Mouse (Mus musculus) stomach, embryonic 15.5 days (tissue): Measurements from ENCODE around the gene Rasl11b. TPM values are rescaled to one million over a fixed set of nuclear protein-coding genes. Genes with fewer than 3 reads are reported as not detected.

Source experiments
- ATAC-seq: fragments of 200-750 bp; cut with Nextera tagmentation; 2 replicates; pipeline ENCODE4 v1.8.0; 2017; ENCODE audit warnings: low read depth, moderate number of reproducible peaks, moderate TSS enrichment; ENCODE audit not compliant: insufficient read depth, low FRiP score
- H3K27ac ChIP-seq: fragments of 300-500 bp; sonication (generic); 2 replicates; pipeline ENCODE4 v1.5.1; 2015; ENCODE audit warnings: mild to moderate bottlenecking, inconsistent platforms
- H3K27me3 ChIP-seq: fragments of 300-500 bp; sonication (generic); replicated peaks from 2 replicates; pipeline ENCODE4 v1.6.1; 2015; ENCODE audit warnings: inconsistent platforms
- H3K36me3 ChIP-seq: fragments of 300-500 bp; sonication (generic); 2 replicates; pipeline ENCODE4 v1.6.1; 2015; ENCODE audit warnings: inconsistent platforms
- H3K4me1 ChIP-seq: fragments of 300-500 bp; sonication (generic); 2 replicates; pipeline ENCODE4 v1.6.1; 2015; ENCODE audit warnings: inconsistent platforms
- H3K4me2 ChIP-seq: fragments of 300-500 bp; sonication (generic); 2 replicates; pipeline ENCODE4 v1.6.1; 2015; ENCODE audit warnings: mild to moderate bottlenecking, inconsistent platforms
- H3K4me3 ChIP-seq: fragments of 300-500 bp; sonication (generic); replicated peaks from 2 replicates; pipeline ENCODE4 v1.5.1; 2015; ENCODE audit warnings: inconsistent platforms
- H3K9ac ChIP-seq: fragments of 300-500 bp; sonication (generic); 2 replicates; pipeline ENCODE4 v1.6.1; 2015; ENCODE audit warnings: inconsistent platforms
- H3K9me3 ChIP-seq: fragments of 300-500 bp; sonication (generic); 2 replicates; pipeline ENCODE4 v1.6.1; 2016; ENCODE audit warnings: inconsistent platforms
- WGBS: fragments of 180-500 bp; shearing (Covaris S2); methylation state at CpG from one replicate; pipeline ENCODE4 v1.1.7; 2015; 5-methylcytosine and 5-hydroxymethylcytosine counted together
- polyA plus RNA-seq: library from polyadenylated mRNA; unstranded; fragments of >200 nt; fragmentation: Nextera tagmentation; extraction: Ambion mirVana; gene quantifications from 2 replicates; pipeline ENCODE4 v1.2.1, GENCODE M21; 2015

Rasl11b gene
- polyA plus RNA-seq, 1 experiment from 2014 or later: 50.3 TPM

GRCm38 (mm10) chr5:74164547-74164946, 30.5 kb upstream of the Rasl11b start:
- no peak overlapping the region for H3K4me3 ChIP-seq
- no peak overlapping the region for H3K4me2 ChIP-seq
- H3K9me3 ChIP-seq: no peaks in the 10 kb centered on the region
- no peak for ATAC-seq
- 87% methylated on average over 7 of the region's 7 CpGs for WGBS
- no peaks in the 10 kb centered on the region for H3K36me3 ChIP-seq
- no peak overlapping the region for H3K27ac ChIP-seq
- no peaks in the 10 kb centered on the region for H3K27me3 ChIP-seq
- H3K4me1 ChIP-seq: peaks cover 38% of the 10 kb centered on the region
- no peak overlapping the region for H3K9ac ChIP-seq

GRCm38 (mm10) chr5:74166642-74167041, 28.4 kb upstream of the Rasl11b start:
- no peaks in the 10 kb centered on the region for H3K27me3 ChIP-seq
- no peak overlapping the region for H3K9ac ChIP-seq
- H3K4me3 ChIP-seq: no peak overlapping the region
- ATAC-seq: no peak
- peaks cover 18% of the 10 kb centered on the region for H3K4me1 ChIP-seq
- WGBS: 79% methylated on average over 3 of the region's 3 CpGs
- no peak overlapping the region for H3K27ac ChIP-seq
- H3K9me3 ChIP-seq: no peaks in the 10 kb centered on the region
- H3K4me2 ChIP-seq: no peak overlapping the region
- no peaks in the 10 kb centered on the region for H3K36me3 ChIP-seq

- Histone ChIP-seq H3K36me3 (no peaks in the 10 kb centered on the region), H3K9ac (no peak overlapping the region), H3K27ac (no peak overlapping the region), H3K9me3 (no peaks in the 10 kb centered on the region), H3K4me2 (no peak overlapping the region), H3K27me3 (no peaks in the 10 kb centered on the region), H3K4me1 (peaks cover 9% of the 10 kb centered on the region), H3K4me3 (no peak overlapping the region)
- peak; percentile 19; the same call in 1 of the 2 replicates for ATAC-seq
- 39% methylated on average over 3 of the region's 3 CpGs for WGBS
Measured at GRCm38 (mm10) chr5:74168085-74168484, 27.0 kb upstream of the Rasl11b start.

- no peaks in the 10 kb centered on the region for H3K9me3 ChIP-seq
- no peak overlapping the region for H3K9ac ChIP-seq
- H3K4me1 ChIP-seq: peaks cover 18% of the 10 kb centered on the region
- WGBS: 56% methylated on average over 9 of the region's 9 CpGs
- no peaks in the 10 kb centered on the region for H3K27me3 ChIP-seq
- ATAC-seq: peak; percentile 33; the same call in 1 of the 2 replicates
- H3K4me3 ChIP-seq: no peak overlapping the region
- H3K36me3 ChIP-seq: no peaks in the 10 kb centered on the region
- H3K4me2 ChIP-seq: no peak overlapping the region
- H3K27ac ChIP-seq: peak overlapping the region; percentile 65; the same call in 1 of the 2 replicates
Measured at GRCm38 (mm10) chr5:74171768-74172167, 23.3 kb upstream of the Rasl11b start.

- Histone ChIP-seq H3K9me3 (no peaks in the 10 kb centered on the region), H3K4me1 (peaks cover 18% of the 10 kb centered on the region), H3K27me3 (no peaks in the 10 kb centered on the region), H3K9ac (no peak overlapping the region), H3K27ac (peak overlapping the region; percentile 65), H3K36me3 (no peaks in the 10 kb centered on the region), H3K4me2 (no peak overlapping the region), H3K4me3 (no peak overlapping the region)
- peak; percentile 44; the same call in 1 of the 2 replicates for ATAC-seq
- WGBS: 45% methylated on average over 12 of the region's 12 CpGs
Measured at GRCm38 (mm10) chr5:74172208-74172607, 22.9 kb upstream of the Rasl11b start.

GRCm38 (mm10) chr5:74173162-74173844, 21.8 kb upstream of the Rasl11b start:
- Histone ChIP-seq H3K9ac (no peak overlapping the region), H3K27me3 (no peaks in the 10 kb centered on the region), H3K4me1 (peaks cover 15% of the 10 kb centered on the region), H3K4me2 (no peak overlapping the region), H3K9me3 (no peaks in the 10 kb centered on the region), H3K27ac (peak overlapping the region; percentile 76), H3K4me3 (no peak overlapping the region), H3K36me3 (no peaks in the 10 kb centered on the region)
- WGBS: 57% methylated on average over 18 of the region's 18 CpGs
- ATAC-seq: peak; percentile 33; the same call in 1 of the 2 replicates

- peak overlapping the region; percentile 52 for H3K27ac ChIP-seq
- H3K36me3 ChIP-seq: no peaks in the 10 kb centered on the region
- 32% methylated on average over 14 of the region's 14 CpGs for WGBS
- peaks cover 13% of the 10 kb centered on the region for H3K4me1 ChIP-seq
- no peak for ATAC-seq
- peak overlapping the region; percentile 5; the same call in 1 of the 2 replicates for H3K4me2 ChIP-seq
- H3K27me3 ChIP-seq: no peaks in the 10 kb centered on the region
- H3K9ac ChIP-seq: no peak overlapping the region
- no peaks in the 10 kb centered on the region for H3K9me3 ChIP-seq
- no peak overlapping the region for H3K4me3 ChIP-seq
Measured at GRCm38 (mm10) chr5:74175526-74176270, 19.4 kb upstream of the Rasl11b start.

- Histone ChIP-seq H3K27me3 (no peaks in the 10 kb centered on the region), H3K9me3 (no peaks in the 10 kb centered on the region), H3K27ac (no peak overlapping the region), H3K4me1 (peaks cover 9% of the 10 kb centered on the region), H3K4me2 (no peak overlapping the region), H3K4me3 (no peak overlapping the region), H3K9ac (no peak overlapping the region), H3K36me3 (no peaks in the 10 kb centered on the region)
- no peak for ATAC-seq
- 38% methylated on average over 10 of the region's 10 CpGs for WGBS
Measured at GRCm38 (mm10) chr5:74180216-74180615, 14.9 kb upstream of the Rasl11b start.

- H3K9me3 ChIP-seq: no peaks in the 10 kb centered on the region
- H3K9ac ChIP-seq: no peak overlapping the region
- H3K27me3 ChIP-seq: no peaks in the 10 kb centered on the region
- H3K4me2 ChIP-seq: no peak overlapping the region
- no peak overlapping the region for H3K27ac ChIP-seq
- H3K4me3 ChIP-seq: no peak overlapping the region
- no peaks in the 10 kb centered on the region for H3K4me1 ChIP-seq
- 63% methylated on average over 10 of the region's 10 CpGs for WGBS
- H3K36me3 ChIP-seq: no peaks in the 10 kb centered on the region
- no peak for ATAC-seq
Measured at GRCm38 (mm10) chr5:74183118-74183517, 12.0 kb upstream of the Rasl11b start.

- no peak overlapping the region for H3K4me2 ChIP-seq
- H3K4me3 ChIP-seq: no peak overlapping the region
- no peaks in the 10 kb centered on the region for H3K27me3 ChIP-seq
- no peak for ATAC-seq
- WGBS: 57% methylated on average over 9 of the region's 9 CpGs
- H3K4me1 ChIP-seq: peaks cover 3% of the 10 kb centered on the region; the same call in 1 of the 2 replicates
- no peaks in the 10 kb centered on the region for H3K36me3 ChIP-seq
- no peak overlapping the region for H3K27ac ChIP-seq
- H3K9me3 ChIP-seq: no peaks in the 10 kb centered on the region
- no peak overlapping the region for H3K9ac ChIP-seq
Measured at GRCm38 (mm10) chr5:74184607-74185006, 10.5 kb upstream of the Rasl11b start.

- no peak overlapping the region for H3K27ac ChIP-seq
- WGBS: 86% methylated on average over 12 of the region's 12 CpGs
- no peaks in the 10 kb centered on the region for H3K9me3 ChIP-seq
- peaks cover 8% of the 10 kb centered on the region; the same call in 1 of the 2 replicates for H3K4me1 ChIP-seq
- ATAC-seq: no peak
- no peak overlapping the region for H3K9ac ChIP-seq
- H3K27me3 ChIP-seq: no peaks in the 10 kb centered on the region
- H3K36me3 ChIP-seq: no peaks in the 10 kb centered on the region
- no peak overlapping the region for H3K4me3 ChIP-seq
- H3K4me2 ChIP-seq: no peak overlapping the region
Measured at GRCm38 (mm10) chr5:74188076-74188475, 7.0 kb upstream of the Rasl11b start.

GRCm38 (mm10) chr5:74188886-74189285, 6.2 kb upstream of the Rasl11b start:
- Histone ChIP-seq H3K9ac (no peak overlapping the region), H3K4me1 (peaks cover 10% of the 10 kb centered on the region), H3K4me3 (no peak overlapping the region), H3K27ac (no peak overlapping the region), H3K27me3 (no peaks in the 10 kb centered on the region), H3K4me2 (no peak overlapping the region), H3K9me3 (no peaks in the 10 kb centered on the region), H3K36me3 (no peaks in the 10 kb centered on the region)
- ATAC-seq: no peak
- 70% methylated on average over 8 of the region's 8 CpGs for WGBS
